Mouse (Mus musculus) forebrain, embryonic 16.5 days (tissue): ENCODE data around the gene Cc2d1a. TPM values are rescaled to one million over a fixed set of nuclear protein-coding genes. Genes with fewer than 3 reads are reported as not detected.

ENCODE experiments used
- ATAC-seq: fragments of 200-750 bp; cut with Nextera tagmentation; 2 replicates; pipeline ENCODE4 v1.8.0; 2017; ENCODE audit warnings: mild to moderate bottlenecking, moderate library complexity
- H3K27ac ChIP-seq: fragments of 300-500 bp; sonication (generic); 2 replicates; pipeline ENCODE4 v1.5.1; 2014; ENCODE audit warnings: low read length, control low read depth
- H3K27me3 ChIP-seq: fragments of 300-500 bp; sonication (generic); replicated peaks from 2 replicates; pipeline ENCODE4 v1.6.1; 2014; ENCODE audit warnings: low read length; ENCODE audit not compliant: control insufficient read depth, insufficient read depth
- H3K36me3 ChIP-seq: fragments of 300-500 bp; sonication (generic); 2 replicates; pipeline ENCODE4 v1.6.1; 2014; ENCODE audit not compliant: control insufficient read depth, insufficient read depth
- H3K4me1 ChIP-seq: fragments of 300-500 bp; sonication (generic); replicated peaks from 2 replicates; pipeline ENCODE4 v1.6.1; 2014; ENCODE audit warnings: low read length; ENCODE audit not compliant: control insufficient read depth, insufficient read depth
- H3K4me2 ChIP-seq: fragments of 300-500 bp; sonication (generic); 2 replicates; pipeline ENCODE4 v1.6.1; 2014; ENCODE audit warnings: mild to moderate bottlenecking, low read length, control low read depth
- H3K4me3 ChIP-seq: fragments of 300-500 bp; sonication (generic); replicated peaks from 2 replicates; pipeline ENCODE4 v1.5.1; 2014; ENCODE audit warnings: mild to moderate bottlenecking, low read length, control low read depth
- H3K9ac ChIP-seq: fragments of 300-500 bp; sonication (generic); replicated peaks from 2 replicates; pipeline ENCODE4 v1.6.1; 2014; ENCODE audit warnings: low read depth, low read length, control low read depth
- H3K9me3 ChIP-seq: fragments of 300-500 bp; sonication (generic); 2 replicates; pipeline ENCODE4 v1.6.1; 2016; ENCODE audit warnings: low read length; ENCODE audit not compliant: control insufficient read depth
- WGBS: fragments of 180-500 bp; shearing (Covaris S2); extraction: QIAGEN DNeasy Blood & Tissue Kit; methylation state at CpG from one replicate; pipeline ENCODE4 v1.1.7; 2014; 5-methylcytosine and 5-hydroxymethylcytosine counted together
- polyA plus RNA-seq: library from polyadenylated mRNA; unstranded; fragments of >200 nt; fragmentation: Nextera tagmentation; extraction: Ambion mirVana; gene quantifications from 2 replicates; pipeline ENCODE4 v1.2.1, GENCODE M21; 2015

Cc2d1a gene
- polyA plus RNA-seq, 1 experiment from 2014 or later, result 43.8 TPM

GRCm38 (mm10) chr8:84127202-84127901 is 20.4 kb downstream of the Cc2d1a start:
- ATAC-seq, result no peak
- Histone ChIP-seq H3K9me3 (no peaks in the 10 kb centered on the region), H3K4me1 (no peaks in the 10 kb centered on the region), H3K4me3 (no peak overlapping the region), H3K27ac (no peak overlapping the region), H3K9ac (no peak overlapping the region), H3K4me2 (no peak overlapping the region), H3K27me3 (no peaks in the 10 kb centered on the region), H3K36me3 (peaks cover 2% of the 10 kb centered on the region)
- WGBS, result 72% methylated on average over 17 of the region's 17 CpGs

GRCm38 (mm10) chr8:84126742-84127141 is 21.0 kb downstream of the Cc2d1a start:
- 81% methylated on average over 2 of the region's 2 CpGs for WGBS
- no peaks in the 10 kb centered on the region for H3K9me3 ChIP-seq
- no peak overlapping the region for H3K4me2 ChIP-seq
- no peak overlapping the region for H3K4me3 ChIP-seq
- no peaks in the 10 kb centered on the region for H3K4me1 ChIP-seq
- no peak for ATAC-seq
- H3K27me3 ChIP-seq, result no peaks in the 10 kb centered on the region
- H3K36me3 ChIP-seq, result no peaks in the 10 kb centered on the region
- no peak overlapping the region for H3K27ac ChIP-seq
- H3K9ac ChIP-seq, result no peak overlapping the region

DNA sequence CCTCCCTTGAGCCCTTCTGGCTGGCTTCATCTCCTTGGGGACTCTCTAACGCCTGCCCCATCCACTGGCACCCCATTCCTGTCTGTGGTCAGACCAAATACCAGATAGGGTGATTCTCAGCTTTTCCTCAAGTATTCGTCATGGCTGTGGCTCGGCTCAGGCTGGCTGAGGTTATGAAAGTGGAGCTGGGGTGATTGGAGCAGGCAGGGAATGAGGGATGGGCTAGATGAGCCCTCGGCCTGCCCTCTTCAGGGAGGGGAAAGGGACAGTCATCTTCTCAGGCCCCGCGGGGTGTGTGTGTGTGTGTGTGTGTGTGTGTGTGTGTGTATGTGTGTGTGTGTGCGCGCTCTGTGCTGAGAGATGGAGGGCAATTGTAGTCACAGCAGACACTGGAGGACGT is 22.1 kb downstream of the Cc2d1a start, which contains the start of gene Podnl1:
Gene Podnl1, plus strand, starts transcription at position 334 of the 400 bp plus-strand sequence.
- 59% methylated on average over 9 of the region's 9 CpGs for WGBS
- Histone ChIP-seq H3K27me3 (no peaks in the 10 kb centered on the region), H3K27ac (no peak within 1 kb of the TSS), H3K9me3 (no peaks in the 10 kb centered on the region), H3K9ac (no peak within 1 kb of the TSS), H3K4me2 (no peak within 1 kb of the TSS), H3K36me3 (no peaks in the 10 kb centered on the region), H3K4me1 (no peaks in the 10 kb centered on the region), H3K4me3 (no peak within 1 kb of the TSS)
- no peak for ATAC-seq

GRCm38 (mm10) chr8:84122151-84122550 is 25.6 kb downstream of the Cc2d1a start:
- ATAC-seq, result no peak
- H3K27me3 ChIP-seq, result no peaks in the 10 kb centered on the region
- H3K4me1 ChIP-seq, result no peaks in the 10 kb centered on the region
- 90% methylated on average over 3 of the region's 3 CpGs for WGBS
- H3K4me2 ChIP-seq, result no peak overlapping the region
- H3K4me3 ChIP-seq, result no peak overlapping the region
- H3K9ac ChIP-seq, result no peak overlapping the region
- no peaks in the 10 kb centered on the region for H3K36me3 ChIP-seq
- no peak overlapping the region for H3K27ac ChIP-seq
- no peaks in the 10 kb centered on the region for H3K9me3 ChIP-seq

- ATAC-seq, result no peak
- WGBS, result 88% methylated on average over 6 of the region's 6 CpGs
Observed at GRCm38 (mm10) chr8:84115646-84116045, 32.1 kb downstream of the Cc2d1a start.

GRCm38 (mm10) chr8:84106216-84107040 is 41.3 kb downstream of the Cc2d1a start:
- no peak for ATAC-seq
- Histone ChIP-seq H3K27ac (no peak overlapping the region), H3K9ac (no peak overlapping the region), H3K4me2 (no peak overlapping the region), H3K9me3 (no peaks in the 10 kb centered on the region), H3K27me3 (no peaks in the 10 kb centered on the region), H3K4me3 (no peak overlapping the region), H3K36me3 (no peaks in the 10 kb centered on the region), H3K4me1 (peaks cover 24% of the 10 kb centered on the region)
- WGBS, result 94% methylated on average over 6 of the region's 6 CpGs

More at GRCm38 (mm10) chr8:84115646-84116045, 32.1 kb downstream of the Cc2d1a start:
- H3K9ac ChIP-seq, result no peak overlapping the region
- no peaks in the 10 kb centered on the region for H3K9me3 ChIP-seq
- no peak overlapping the region for H3K4me2 ChIP-seq
- no peak overlapping the region for H3K27ac ChIP-seq
- H3K4me1 ChIP-seq, result no peaks in the 10 kb centered on the region
- no peaks in the 10 kb centered on the region for H3K36me3 ChIP-seq
- H3K4me3 ChIP-seq, result no peak overlapping the region
- no peaks in the 10 kb centered on the region for H3K27me3 ChIP-seq

- Histone ChIP-seq H3K36me3 (no peaks in the 10 kb centered on the region), H3K27ac (no peak overlapping the region; the same call in 1 of the 2 replicates), H3K9ac (peak overlapping the region; percentile 70; the same call in 1 of the 2 replicates), H3K27me3 (no peaks in the 10 kb centered on the region), H3K4me2 (peak overlapping the region; percentile 58), H3K4me3 (no peak overlapping the region), H3K9me3 (no peaks in the 10 kb centered on the region), H3K4me1 (peaks cover 24% of the 10 kb centered on the region)
- WGBS, result 87% methylated on average over 2 of the region's 2 CpGs
- no peak for ATAC-seq
Observed at GRCm38 (mm10) chr8:84105676-84106075, 42.1 kb downstream of the Cc2d1a start.

DNA sequence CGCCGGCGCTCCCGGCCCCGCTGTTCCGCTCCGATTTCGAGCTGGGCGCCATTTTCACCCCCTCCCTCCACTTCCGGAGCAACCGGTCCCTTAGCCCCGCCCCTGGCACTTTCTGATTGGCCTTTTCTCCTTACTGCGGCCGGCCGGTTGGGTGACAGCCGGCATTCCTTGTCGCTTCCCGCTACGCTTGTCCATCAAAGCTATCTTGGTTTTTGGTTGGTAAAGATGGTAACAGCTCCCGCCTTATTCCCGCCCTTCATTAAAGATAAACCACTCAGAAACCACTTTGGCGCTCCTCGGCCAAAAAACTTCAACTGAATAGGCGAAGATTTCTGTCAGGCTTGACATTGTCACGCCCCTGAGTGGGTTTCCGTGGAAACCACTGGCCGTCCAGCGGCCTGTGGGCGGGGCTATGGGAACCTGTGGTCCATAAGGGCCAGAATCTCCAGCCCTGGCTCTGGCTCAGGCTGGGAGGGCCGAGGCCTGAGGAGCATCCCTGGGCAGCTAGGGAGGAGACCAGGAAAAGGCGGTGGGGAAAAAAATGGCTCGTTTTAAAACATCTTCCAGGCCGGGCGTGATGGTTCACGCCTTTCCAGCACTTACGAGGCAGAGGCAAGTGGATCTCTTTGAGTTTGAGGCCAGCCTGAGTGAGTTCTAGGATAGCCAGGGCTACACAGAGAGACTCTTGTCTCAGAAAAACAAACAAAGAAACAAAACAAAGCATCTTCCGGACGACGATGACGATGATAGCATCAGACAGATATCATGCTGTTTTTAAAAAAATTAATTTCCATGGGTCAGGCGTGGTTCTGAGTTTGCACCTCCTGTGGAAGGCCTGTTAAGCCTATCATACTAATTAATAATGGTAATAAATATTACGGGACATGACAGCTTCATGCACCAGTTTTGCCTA is 42.8 kb downstream of the Cc2d1a start, which contains the start of gene Dcaf15:
Gene Dcaf15, minus strand, starts transcription at position 72 of the 913 bp plus-strand sequence.
- H3K27me3 ChIP-seq, result no peaks in the 10 kb centered on the region
- H3K27ac ChIP-seq, result peak within 1 kb of the TSS; percentile 91
- 6% methylated on average over 42 of the region's 42 CpGs for WGBS
- peak within 1 kb of the TSS; percentile 75 for H3K4me2 ChIP-seq
- H3K9ac ChIP-seq, result peak within 1 kb of the TSS; percentile 82
- H3K9me3 ChIP-seq, result no peaks in the 10 kb centered on the region
- H3K4me3 ChIP-seq, result peak within 1 kb of the TSS; percentile 75
- H3K36me3 ChIP-seq, result no peaks in the 10 kb centered on the region
- peak; percentile 97 for ATAC-seq
- peaks cover 24% of the 10 kb centered on the region for H3K4me1 ChIP-seq
